Mouse (Mus musculus): ENCODE results near the gene Ncoa4.
"Not testable (repeated sequence)": the region's sequence is repeated elsewhere in the genome, so short reads cannot be mapped to it uniquely, and the experiment has no call there.

Gene Ncoa4

GRCm38 (mm10) chr14:32161090-32161885 is 1.6 kb downstream of the Ncoa4 start:
- DNase-seq (ENCODE audit: low spot score): no peak

DNA sequence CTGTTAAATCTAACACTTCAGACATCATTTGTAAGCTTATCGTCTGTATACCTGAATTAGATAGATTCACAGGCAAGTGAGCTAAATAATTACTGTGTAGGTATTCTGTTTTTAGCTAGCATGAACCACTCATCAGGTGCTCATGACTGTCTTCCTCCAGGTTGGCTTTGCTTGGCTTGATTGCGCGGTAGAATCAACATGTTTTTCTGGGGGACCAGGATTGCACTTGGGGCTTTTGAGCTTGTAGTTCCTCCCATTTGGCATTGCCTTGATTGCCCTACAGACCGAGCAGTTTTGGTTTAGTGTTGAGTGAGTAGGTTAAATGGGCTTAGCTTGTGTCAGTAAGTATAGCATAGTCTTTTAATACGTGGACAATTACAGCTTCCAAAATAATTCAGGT is 2.6 kb downstream of the Ncoa4 start:
- no peak for DNase-seq (ENCODE audit: low spot score)

DNA sequence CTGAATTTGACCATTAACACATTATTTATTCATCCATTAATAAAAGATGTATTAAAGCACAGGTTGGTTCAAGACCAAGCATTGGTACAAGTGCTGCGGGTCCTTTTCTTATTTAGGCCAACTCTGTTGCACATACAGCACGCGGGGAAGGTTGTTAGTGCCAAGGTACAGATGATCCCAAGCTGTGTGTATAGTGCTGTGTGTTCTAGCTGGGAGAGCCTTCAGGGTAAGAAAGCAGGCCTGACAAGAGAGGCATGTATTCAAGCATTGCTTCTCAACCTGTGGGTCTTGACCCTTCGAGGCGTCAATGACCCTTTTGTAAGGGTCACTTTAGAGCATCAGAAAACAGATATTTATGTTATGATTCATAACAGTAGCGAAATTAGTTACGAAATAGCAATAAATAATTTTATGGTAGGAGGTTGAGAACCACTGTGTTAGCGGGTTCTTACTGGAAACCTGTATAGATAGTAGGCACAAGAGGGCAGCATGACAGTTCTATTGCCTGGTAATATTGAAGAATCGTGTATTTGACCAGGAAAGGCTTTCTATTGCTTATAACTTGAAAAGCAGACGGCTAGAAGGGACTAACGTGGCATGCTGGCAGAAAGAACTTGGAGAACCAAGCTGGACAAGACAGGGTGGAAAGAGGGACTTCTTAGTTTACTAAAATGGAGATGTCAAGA is 3.7 kb downstream of the Ncoa4 start:
- DNase-seq (ENCODE audit: low spot score): no peak

GRCm38 (mm10) chr14:32164173-32165051 is 4.7 kb downstream of the Ncoa4 start:
- no peak for DNase-seq (ENCODE audit: low spot score)

DNA sequence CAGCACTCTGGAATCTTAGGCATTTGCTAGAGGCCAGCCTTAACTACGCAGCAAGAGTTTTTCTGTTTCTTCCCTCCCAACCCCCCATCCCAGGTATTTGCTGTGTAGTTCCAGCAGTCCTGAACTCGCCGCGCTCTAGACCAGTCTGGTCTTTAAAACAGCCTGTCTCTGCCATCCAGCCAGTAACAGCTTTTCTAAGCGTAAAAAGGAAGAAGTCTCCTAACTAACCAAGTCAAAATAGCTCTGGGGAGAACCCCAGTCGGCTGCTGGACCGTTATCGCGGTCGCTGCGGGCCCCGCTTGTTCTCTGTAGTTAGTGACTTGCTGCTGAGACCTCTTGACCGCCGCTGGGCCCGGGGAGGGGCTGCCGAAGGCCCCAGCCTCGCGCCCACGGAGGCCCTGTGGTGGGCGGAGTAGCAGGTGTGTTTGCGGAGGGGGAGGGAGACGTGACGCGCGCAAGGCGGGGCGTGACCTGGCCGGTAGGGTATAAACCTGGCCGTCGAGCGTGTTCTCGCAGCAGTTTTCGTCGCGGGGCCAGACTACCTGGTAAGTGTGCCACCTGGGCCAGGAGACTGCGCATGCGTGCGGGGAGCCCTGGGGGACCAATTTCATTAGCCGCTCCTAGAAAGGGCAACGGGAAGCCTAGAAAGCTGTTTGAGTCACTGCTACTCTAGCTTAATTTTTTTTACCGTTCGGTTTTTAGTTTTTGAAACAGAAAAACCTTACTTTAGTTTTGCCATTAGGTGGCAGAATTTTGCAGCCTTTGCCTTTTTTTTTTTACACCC is 5.8 kb downstream of the Ncoa4 start:
- DNase-seq (ENCODE audit: low spot score): peak; percentile 80

- DNase-seq (ENCODE audit: low spot score): no peak
Measured at GRCm38 (mm10) chr14:32166062-32166441, 6.4 kb downstream of the Ncoa4 start.

- no peak for DNase-seq (ENCODE audit: low spot score)
Measured at GRCm38 (mm10) chr14:32166840-32167239, 7.2 kb downstream of the Ncoa4 start.

DNA sequence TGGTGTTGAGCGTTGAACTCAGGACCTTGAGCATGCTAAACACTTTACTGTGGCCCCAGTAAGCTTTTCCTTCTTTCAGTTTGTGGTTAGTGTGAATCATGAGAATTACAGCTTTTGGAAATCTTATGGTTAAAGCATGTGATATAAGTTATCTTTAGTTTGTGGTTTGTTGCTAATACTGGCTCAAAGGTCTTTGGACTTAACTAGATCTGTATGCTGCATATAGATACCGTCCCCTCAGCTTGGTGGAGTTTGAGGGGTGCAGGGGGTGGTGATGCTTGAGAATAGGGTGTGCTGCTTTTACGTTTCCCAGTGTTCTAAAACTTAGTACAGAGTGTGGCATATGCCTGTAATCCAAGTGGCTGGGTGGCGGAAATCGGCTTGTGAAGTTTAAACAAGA is 7.7 kb downstream of the Ncoa4 start:
- no peak for DNase-seq (ENCODE audit: low spot score)

- no peak for DNase-seq (ENCODE audit: low spot score)
Measured at GRCm38 (mm10) chr14:32168653-32169231, 9.1 kb downstream of the Ncoa4 start.

DNA sequence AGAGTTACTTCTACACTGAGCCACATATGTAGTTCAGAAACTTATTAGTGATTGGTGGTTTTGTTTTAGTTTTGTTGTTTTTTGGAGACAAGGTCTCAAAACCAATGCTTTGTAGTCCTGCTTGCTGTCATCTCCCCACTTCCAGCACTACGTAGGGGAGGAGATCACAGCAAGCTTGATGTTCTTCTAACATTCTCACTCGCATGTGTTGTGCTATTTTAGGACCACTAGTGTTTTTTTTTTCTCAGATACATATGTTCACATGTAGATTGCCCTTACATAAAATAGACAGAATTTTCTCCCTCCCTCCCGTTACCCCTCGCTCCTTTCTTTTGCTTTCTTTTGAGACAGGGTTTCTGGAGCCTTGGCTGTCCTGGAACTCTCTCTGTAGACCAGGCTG is 10.5 kb downstream of the Ncoa4 start:
- no peak for DNase-seq (ENCODE audit: low spot score)

DNA sequence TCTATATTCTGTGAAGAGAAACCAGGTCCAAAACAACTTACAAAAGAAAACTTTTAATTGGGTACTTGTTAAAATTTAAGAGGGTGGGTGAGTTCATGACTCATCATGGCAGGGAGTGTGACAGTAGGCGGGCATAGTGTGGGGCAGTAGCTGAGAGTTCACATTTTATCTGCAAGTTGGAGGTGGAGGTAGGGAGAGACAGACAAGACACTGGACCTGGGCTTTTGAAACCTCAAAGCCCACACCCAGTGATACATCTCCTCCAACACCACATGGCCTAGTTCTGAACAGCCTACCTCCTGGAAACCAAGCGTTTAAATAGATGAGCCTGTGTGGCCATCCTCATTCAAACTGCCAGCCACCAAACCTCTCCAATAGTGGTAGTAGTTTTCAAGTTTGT is 15.6 kb downstream of the Ncoa4 start:
- no peak for DNase-seq (ENCODE audit: low spot score)

GRCm38 (mm10) chr14:32176590-32176989 is 16.9 kb downstream of the Ncoa4 start:
- DNase-seq (ENCODE audit: low spot score): not testable (repeated sequence)

DNA sequence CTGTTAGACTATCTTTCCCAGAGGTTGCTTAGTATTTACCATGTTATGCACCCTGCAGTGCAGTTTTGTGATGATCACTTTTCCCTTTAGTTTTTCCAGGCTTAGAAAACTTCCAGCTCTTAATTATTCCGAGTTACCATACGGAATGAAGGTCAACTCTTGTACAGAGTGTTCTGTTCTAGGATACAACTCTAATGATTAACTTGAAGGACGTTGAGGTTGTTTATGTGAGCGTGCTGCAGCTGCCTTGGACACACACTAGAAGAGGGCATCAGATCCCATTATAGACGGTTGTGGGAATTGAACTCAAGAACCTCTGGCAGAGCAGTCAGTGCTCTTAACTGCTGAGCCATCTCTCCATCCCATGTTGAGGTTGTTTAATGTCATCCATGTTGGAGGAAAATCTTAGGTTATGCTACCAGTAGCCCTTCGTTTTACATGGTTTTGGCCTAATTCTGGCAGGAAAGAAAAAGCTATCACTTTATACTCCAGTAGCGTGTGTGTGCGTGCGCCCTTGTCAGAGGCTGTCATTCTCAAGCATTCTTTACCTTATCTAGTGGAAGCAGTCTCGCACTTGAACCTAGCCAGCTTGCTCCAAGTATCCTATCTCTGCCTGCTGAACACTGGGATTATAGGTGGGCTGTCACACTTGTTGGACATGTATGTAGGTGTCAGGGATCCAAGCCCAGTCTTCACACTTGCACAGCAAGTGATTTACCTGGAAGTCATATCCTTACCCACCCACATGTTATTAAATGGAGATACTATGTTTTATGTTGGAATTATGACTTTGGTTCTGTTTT is 19.9 kb downstream of the Ncoa4 start:
- DNase-seq (ENCODE audit: low spot score): no peak

DNA sequence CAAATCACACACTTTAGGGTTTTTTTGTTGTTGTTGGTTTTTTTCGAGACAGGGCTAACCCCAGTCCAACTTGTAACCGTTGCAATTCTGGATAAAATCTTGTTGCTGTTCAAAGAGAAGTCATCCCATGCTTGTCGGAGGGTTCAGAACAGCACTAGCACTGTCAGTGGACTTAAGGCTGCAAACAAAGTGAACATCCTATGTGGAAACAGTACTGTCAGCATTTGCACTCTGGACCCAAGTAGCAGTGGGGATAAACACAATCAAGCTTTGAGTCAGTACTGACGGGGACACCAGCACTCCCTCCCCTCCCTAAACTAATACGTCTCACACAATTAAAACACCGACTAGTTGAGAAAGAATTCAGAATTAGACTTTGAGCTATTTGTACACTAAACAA is 21.2 kb downstream of the Ncoa4 start:
- no peak for DNase-seq (ENCODE audit: low spot score)

DNA sequence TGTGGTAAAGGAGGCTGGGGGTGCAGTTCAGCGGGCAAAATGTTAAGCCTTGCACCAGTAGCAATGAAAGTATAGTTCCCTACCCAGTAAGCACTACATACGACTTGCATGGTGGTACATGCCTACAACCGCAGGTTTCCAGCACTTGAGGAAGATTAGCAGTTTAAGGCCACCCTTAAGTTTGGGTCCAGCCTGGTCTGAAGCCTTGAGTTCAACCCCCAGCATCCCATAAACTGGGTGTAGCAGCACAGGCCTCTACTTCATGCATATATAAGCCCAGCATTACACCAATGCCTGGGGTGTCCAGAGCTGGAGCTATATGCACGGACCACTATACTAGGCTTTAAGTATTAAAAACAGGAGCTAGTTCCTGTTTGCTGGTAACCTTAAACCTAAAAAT is 24.2 kb downstream of the Ncoa4 start:
- DNase-seq (ENCODE audit: low spot score): no peak

- no peak for DNase-seq (ENCODE audit: low spot score)
Measured at GRCm38 (mm10) chr14:32190627-32191391, 31.1 kb downstream of the Ncoa4 start.

- DNase-seq (ENCODE audit: low spot score): no peak
Measured at GRCm38 (mm10) chr14:32191926-32192325, 32.3 kb downstream of the Ncoa4 start.

- peak; percentile 73 for DNase-seq (ENCODE audit: low spot score)
Measured at GRCm38 (mm10) chr14:32192437-32192836, 32.8 kb downstream of the Ncoa4 start.

DNA sequence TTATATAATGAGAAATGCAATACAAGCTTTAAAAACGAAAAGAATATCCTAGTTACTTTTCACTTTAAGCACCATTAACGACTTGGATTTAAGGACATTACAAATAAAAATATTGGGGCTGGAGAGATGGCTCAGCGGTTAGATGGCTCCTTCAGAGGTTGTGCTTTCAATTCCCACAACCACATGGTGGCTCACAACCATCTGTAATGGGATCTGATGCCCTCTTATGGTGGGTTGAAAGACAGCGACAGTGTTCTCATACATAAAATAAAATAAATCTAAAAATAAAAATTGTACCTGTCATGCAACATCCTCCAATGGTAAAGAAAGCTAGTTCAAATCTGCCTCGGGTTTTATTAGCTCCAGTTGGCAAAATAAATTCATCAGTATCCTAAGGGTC is 33.9 kb downstream of the Ncoa4 start:
- DNase-seq (ENCODE audit: low spot score): not testable (repeated sequence)

DNA sequence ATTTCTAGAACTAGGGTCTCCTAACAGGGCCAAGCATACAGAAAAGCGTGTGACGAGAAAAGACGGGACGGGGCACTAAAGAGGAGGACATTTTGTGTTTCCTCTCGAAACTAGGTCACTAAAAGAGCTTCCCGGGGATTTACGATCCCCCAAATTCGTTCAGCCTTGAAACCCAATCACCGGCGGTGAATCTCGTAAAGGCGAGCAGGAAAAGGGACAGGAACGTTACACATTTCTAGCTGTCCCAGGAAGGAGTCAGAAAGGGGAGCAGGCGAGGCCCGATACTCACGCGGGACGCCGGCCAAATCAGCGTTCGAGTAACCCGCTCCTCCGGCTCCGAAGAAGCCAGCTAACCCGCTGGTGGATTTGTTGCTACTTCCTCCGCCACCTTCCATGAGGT is 41.7 kb downstream of the Ncoa4 start:
- peak; percentile 72 for DNase-seq (ENCODE audit: low spot score)
